Mouse (Mus musculus) lung, embryonic 15.5 days (tissue): ENCODE data around the gene Isoc2a. TPM values are rescaled to one million over a fixed set of nuclear protein-coding genes. Genes with fewer than 3 reads are reported as not detected.

Experiments used
- ATAC-seq: fragments of 200-750 bp; cut with Nextera tagmentation; 2 replicates; pipeline ENCODE4 v1.8.0; 2017; ENCODE audit warnings: moderate number of reproducible peaks, borderline replicate concordance; ENCODE audit not compliant: low FRiP score, low TSS enrichment; ENCODE audit errors: extremely low read depth
- H3K27ac ChIP-seq: fragments of 300-500 bp; sonication (generic); 2 replicates; pipeline ENCODE4 v1.5.1; 2015; ENCODE audit warnings: moderate library complexity, mild to moderate bottlenecking, inconsistent platforms
- H3K27me3 ChIP-seq: fragments of 300-500 bp; sonication (generic); 2 replicates; pipeline ENCODE4 v1.6.1; 2015; ENCODE audit warnings: inconsistent platforms
- H3K36me3 ChIP-seq: fragments of 300-500 bp; sonication (generic); 2 replicates; pipeline ENCODE4 v1.6.1; 2015; ENCODE audit warnings: inconsistent platforms
- H3K4me1 ChIP-seq: fragments of 300-500 bp; sonication (generic); 2 replicates; pipeline ENCODE4 v1.6.1; 2015; ENCODE audit warnings: inconsistent platforms
- H3K4me2 ChIP-seq: fragments of 300-500 bp; sonication (generic); 2 replicates; pipeline ENCODE4 v1.6.1; 2015; ENCODE audit warnings: inconsistent platforms, mild to moderate bottlenecking, moderate library complexity
- H3K4me3 ChIP-seq: fragments of 300-500 bp; sonication (generic); 2 replicates; pipeline ENCODE4 v1.5.1; 2015; ENCODE audit warnings: mild to moderate bottlenecking, inconsistent platforms
- H3K9ac ChIP-seq: fragments of 300-500 bp; sonication (generic); 2 replicates; pipeline ENCODE4 v1.6.1; 2015; ENCODE audit warnings: inconsistent platforms
- H3K9me3 ChIP-seq: fragments of 300-500 bp; sonication (generic); 2 replicates; pipeline ENCODE4 v1.6.1; 2016; ENCODE audit warnings: inconsistent platforms
- WGBS: fragments of 180-500 bp; shearing (Covaris S2); methylation state at CpG from one replicate; pipeline ENCODE4 v1.1.7; 2015; 5-methylcytosine and 5-hydroxymethylcytosine counted together
- polyA plus RNA-seq: library from polyadenylated mRNA; unstranded; fragments of >200 nt; fragmentation: Nextera tagmentation; extraction: Ambion mirVana; gene quantifications from 2 replicates; pipeline ENCODE4 v1.2.1, GENCODE M21; 2015

Gene Isoc2a
- polyA plus RNA-seq, 1 experiment from 2014 or later, result 0.81 TPM

GRCm38 (mm10) chr7:4927711-4928110 is 50.8 kb downstream of the Isoc2a start:
- no peaks in the 10 kb centered on the region for H3K9me3 ChIP-seq
- no peaks in the 10 kb centered on the region for H3K27me3 ChIP-seq
- H3K36me3 ChIP-seq, result no peaks in the 10 kb centered on the region
- peak overlapping the region; percentile 37; the same call in 1 of the 2 replicates for H3K4me2 ChIP-seq
- no peak overlapping the region; the same call in 1 of the 2 replicates for H3K9ac ChIP-seq
- peaks cover 50% of the 10 kb centered on the region for H3K4me1 ChIP-seq
- 43% methylated on average over 8 of the region's 8 CpGs for WGBS
- H3K4me3 ChIP-seq, result peak overlapping the region; percentile 17; the same call in 1 of the 2 replicates
- no peak for ATAC-seq
- H3K27ac ChIP-seq, result no peak overlapping the region

- Histone ChIP-seq H3K4me2 (peak overlapping the region; percentile 37), H3K4me1 (peaks cover 44% of the 10 kb centered on the region), H3K9ac (no peak overlapping the region), H3K27ac (no peak overlapping the region), H3K9me3 (no peaks in the 10 kb centered on the region), H3K36me3 (no peaks in the 10 kb centered on the region), H3K4me3 (peak overlapping the region; percentile 17), H3K27me3 (no peaks in the 10 kb centered on the region)
- 44% methylated on average over 17 of the region's 17 CpGs for WGBS
- ATAC-seq, result no peak
Observed at GRCm38 (mm10) chr7:4928323-4928722, 51.4 kb downstream of the Isoc2a start.

- H3K4me2 ChIP-seq, result no peak overlapping the region
- no peaks in the 10 kb centered on the region for H3K27me3 ChIP-seq
- 68% methylated on average over 12 of the region's 12 CpGs for WGBS
- H3K4me1 ChIP-seq, result no peaks in the 10 kb centered on the region
- no peak overlapping the region for H3K4me3 ChIP-seq
- no peak overlapping the region for H3K9ac ChIP-seq
- no peak overlapping the region for H3K27ac ChIP-seq
- no peaks in the 10 kb centered on the region for H3K36me3 ChIP-seq
- no peaks in the 10 kb centered on the region for H3K9me3 ChIP-seq
- no peak for ATAC-seq
Observed at GRCm38 (mm10) chr7:4933103-4933502, 56.1 kb downstream of the Isoc2a start.

- Histone ChIP-seq H3K9me3 (no peaks in the 10 kb centered on the region), H3K27me3 (no peaks in the 10 kb centered on the region), H3K9ac (no peak overlapping the region), H3K4me2 (no peak overlapping the region), H3K4me1 (no peaks in the 10 kb centered on the region), H3K4me3 (no peak overlapping the region), H3K27ac (no peak overlapping the region), H3K36me3 (no peaks in the 10 kb centered on the region)
- 77% methylated on average over 4 of the region's 4 CpGs for WGBS
- no peak for ATAC-seq
Observed at GRCm38 (mm10) chr7:4934160-4934914, 57.4 kb downstream of the Isoc2a start.

- Histone ChIP-seq H3K36me3 (no peaks in the 10 kb centered on the region), H3K4me3 (no peak overlapping the region), H3K27me3 (no peaks in the 10 kb centered on the region), H3K4me2 (no peak overlapping the region), H3K4me1 (no peaks in the 10 kb centered on the region), H3K27ac (no peak overlapping the region), H3K9ac (no peak overlapping the region), H3K9me3 (no peaks in the 10 kb centered on the region)
- no peak for ATAC-seq
- 65% methylated on average over 10 of the region's 10 CpGs for WGBS
Observed at GRCm38 (mm10) chr7:4936832-4937231, 59.9 kb downstream of the Isoc2a start.

GRCm38 (mm10) chr7:4937392-4937791 is 60.4 kb downstream of the Isoc2a start:
- Histone ChIP-seq H3K9me3 (no peaks in the 10 kb centered on the region), H3K4me1 (no peaks in the 10 kb centered on the region), H3K4me2 (no peak overlapping the region), H3K4me3 (no peak overlapping the region), H3K27me3 (no peaks in the 10 kb centered on the region), H3K9ac (no peak overlapping the region), H3K27ac (no peak overlapping the region), H3K36me3 (no peaks in the 10 kb centered on the region)
- WGBS, result 65% methylated on average over 11 of the region's 11 CpGs
- ATAC-seq, result no peak

GRCm38 (mm10) chr7:4938456-4938855 is 61.5 kb downstream of the Isoc2a start:
- H3K4me2 ChIP-seq, result no peak overlapping the region
- H3K27ac ChIP-seq, result no peak overlapping the region
- H3K36me3 ChIP-seq, result no peaks in the 10 kb centered on the region
- H3K9me3 ChIP-seq, result no peaks in the 10 kb centered on the region
- no peak overlapping the region for H3K4me3 ChIP-seq
- peaks cover 2% of the 10 kb centered on the region; the same call in 1 of the 2 replicates for H3K4me1 ChIP-seq
- no peak overlapping the region for H3K9ac ChIP-seq
- ATAC-seq, result no peak
- 37% methylated on average over 2 of the region's 2 CpGs for WGBS
- no peaks in the 10 kb centered on the region for H3K27me3 ChIP-seq

- Histone ChIP-seq H3K27me3 (no peaks in the 10 kb centered on the region), H3K4me3 (no peak overlapping the region), H3K27ac (no peak overlapping the region), H3K4me2 (no peak overlapping the region), H3K9me3 (no peaks in the 10 kb centered on the region), H3K36me3 (no peaks in the 10 kb centered on the region), H3K9ac (no peak overlapping the region), H3K4me1 (peaks cover 3% of the 10 kb centered on the region; the same call in 1 of the 2 replicates)
- ATAC-seq, result no peak
- WGBS, result 20% methylated on average over 9 of the region's 9 CpGs
Observed at GRCm38 (mm10) chr7:4940068-4940479, 63.1 kb downstream of the Isoc2a start.

- ATAC-seq, result no peak
- no peak overlapping the region for H3K9ac ChIP-seq
- H3K4me3 ChIP-seq, result no peak overlapping the region
- no peaks in the 10 kb centered on the region for H3K9me3 ChIP-seq
- no peak overlapping the region for H3K27ac ChIP-seq
- no peaks in the 10 kb centered on the region for H3K27me3 ChIP-seq
- peaks cover 3% of the 10 kb centered on the region; the same call in 1 of the 2 replicates for H3K4me1 ChIP-seq
- no peak overlapping the region for H3K4me2 ChIP-seq
- H3K36me3 ChIP-seq, result no peaks in the 10 kb centered on the region
- WGBS, result 40% methylated on average over 5 of the region's 5 CpGs
Observed at GRCm38 (mm10) chr7:4942673-4943072, 65.7 kb downstream of the Isoc2a start.

- WGBS, result 19% methylated on average over 15 of the region's 15 CpGs
- H3K9ac ChIP-seq, result no peak overlapping the region
- no peaks in the 10 kb centered on the region for H3K9me3 ChIP-seq
- H3K27me3 ChIP-seq, result no peaks in the 10 kb centered on the region
- peak; percentile 85 for ATAC-seq
- no peak overlapping the region for H3K27ac ChIP-seq
- H3K36me3 ChIP-seq, result no peaks in the 10 kb centered on the region
- H3K4me3 ChIP-seq, result peak overlapping the region; percentile 31
- H3K4me1 ChIP-seq, result peaks cover 3% of the 10 kb centered on the region; the same call in 1 of the 2 replicates
- H3K4me2 ChIP-seq, result peak overlapping the region; percentile 55
Observed at GRCm38 (mm10) chr7:4943223-4943815, 66.4 kb downstream of the Isoc2a start.
